Mouse (Mus musculus): ENCODE data around the gene Nudc. TPM values are rescaled to one million over a fixed set of nuclear protein-coding genes. Genes with fewer than 3 reads are reported as not detected.
"Not testable (repeated sequence)": the region's sequence is repeated elsewhere in the genome, so short reads cannot be mapped to it uniquely, and the experiment has no call there.

The Nudc gene
- polyA plus RNA-seq, 1 experiment from 2014 or later, result 493 TPM

DNA sequence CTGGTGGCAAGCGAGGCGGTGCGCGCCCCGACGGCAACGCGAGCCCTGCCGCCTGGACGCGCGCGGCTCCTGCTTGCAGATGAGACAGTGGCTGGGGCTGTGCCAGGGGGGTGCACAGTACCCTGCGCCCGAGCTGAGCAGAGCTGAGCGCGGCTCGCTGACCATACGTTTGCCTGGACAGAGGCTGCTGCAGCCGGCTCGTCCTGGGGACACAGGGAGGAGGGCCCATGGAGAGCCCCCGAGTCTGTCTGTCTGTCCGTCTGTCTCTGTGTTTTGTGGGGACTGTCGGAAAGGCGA, 26.5 kb downstream of the Nudc start:
- Histone ChIP-seq H3K4me3 (peak overlapping the region; percentile 50), H3K9me3 (replicated peaks) (no peaks in the 10 kb centered on the region), H3K27ac (peak overlapping the region; percentile 72; the same call in 1 of the 2 replicates), H3K27me3 (ENCODE audit: low read depth, poor library complexity, severe bottlenecking) (peaks cover 60% of the 10 kb centered on the region), H3K4me1 (peaks cover 9% of the 10 kb centered on the region), H3K36me3 (no peaks in the 10 kb centered on the region)
- 4% methylated on average over 25 of the region's 25 CpGs for WGBS
- DNase-seq (ENCODE audit: low spot score), result no peak

DNA sequence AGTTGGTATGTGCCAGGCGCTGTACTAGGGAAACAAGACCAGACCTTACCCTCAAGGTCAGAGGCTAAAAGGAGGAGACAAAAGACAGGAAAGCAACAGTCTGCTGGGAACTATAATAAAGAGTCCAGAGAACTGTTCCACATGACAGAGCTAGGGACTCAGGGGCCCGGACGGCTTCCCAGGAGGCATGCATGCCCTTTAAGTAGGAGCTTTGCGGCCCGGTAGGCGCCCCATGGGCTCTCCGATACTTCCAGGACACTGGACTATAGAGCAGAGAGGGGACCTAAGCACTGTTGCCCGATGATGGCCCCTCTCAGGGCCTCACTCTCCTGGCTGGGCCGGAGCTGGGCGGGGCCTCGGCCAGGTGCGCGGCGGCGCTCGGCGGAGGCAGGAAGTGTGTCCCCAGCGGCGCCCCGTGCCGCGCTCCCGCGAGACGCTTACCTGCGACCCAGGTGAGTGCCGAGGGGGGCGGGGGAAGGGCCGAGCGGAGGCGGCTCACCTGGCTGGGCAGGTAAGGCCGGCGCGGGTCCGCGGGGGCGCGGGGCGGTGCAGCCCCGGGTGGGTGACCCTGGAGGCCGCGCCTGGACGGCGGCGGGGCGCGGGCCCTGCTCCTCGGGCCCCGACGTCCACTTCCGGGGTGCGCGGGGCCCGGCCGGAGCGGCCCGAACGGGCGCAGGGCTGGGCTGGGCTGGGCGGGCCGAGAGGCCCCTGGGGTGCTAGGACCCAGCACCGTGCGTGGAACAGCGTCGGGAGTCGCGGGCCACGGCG, 27.0 kb downstream of the Nudc start, which contains the start of gene Kdf1:
Gene Kdf1 (plus strand): TSS at position 363 of the 768 bp plus-strand sequence.
- Histone ChIP-seq H3K4me3 (peak within 1 kb of the TSS; percentile 50), H3K27me3 (ENCODE audit: low read depth, poor library complexity, severe bottlenecking) (peaks cover 60% of the 10 kb centered on the region), H3K9me3 (replicated peaks) (no peaks in the 10 kb centered on the region), H3K27ac (peak within 1 kb of the TSS; percentile 72; the same call in 1 of the 2 replicates), H3K4me1 (peaks cover 9% of the 10 kb centered on the region), H3K36me3 (no peaks in the 10 kb centered on the region)
- peak; percentile 45 for DNase-seq (ENCODE audit: low spot score)
- WGBS, result 4% methylated on average over 54 of the region's 69 CpGs

DNA sequence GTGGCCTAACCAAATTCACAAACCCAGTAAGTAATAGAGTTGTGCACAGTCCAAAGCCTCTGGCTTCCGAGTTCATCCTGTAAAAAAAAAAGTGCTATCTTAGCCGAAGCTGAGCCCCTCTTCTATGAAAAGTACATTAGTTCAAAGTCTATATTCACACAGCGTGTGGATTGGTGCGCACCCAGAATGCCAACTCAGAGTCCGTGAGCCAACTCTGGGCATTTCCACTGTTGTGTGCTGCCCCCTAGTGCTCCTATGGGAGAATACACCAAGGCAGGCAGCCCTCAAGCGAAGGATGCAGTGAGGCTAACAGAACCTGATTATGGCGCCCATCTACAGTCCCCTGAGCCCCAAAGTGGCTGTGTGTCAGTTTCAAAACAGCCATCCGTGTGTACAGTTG, 32.8 kb downstream of the Nudc start:
- Histone ChIP-seq H3K36me3 (no peaks in the 10 kb centered on the region), H3K4me3 (no peak overlapping the region), H3K27ac (no peak overlapping the region), H3K4me1 (no peaks in the 10 kb centered on the region), H3K27me3 (ENCODE audit: low read depth, poor library complexity, severe bottlenecking) (peaks cover 20% of the 10 kb centered on the region), H3K9me3 (replicated peaks) (no peaks in the 10 kb centered on the region)
- DNase-seq (ENCODE audit: low spot score), result peak; percentile 78
- 17% methylated on average over 8 of the region's 8 CpGs for WGBS

DNA sequence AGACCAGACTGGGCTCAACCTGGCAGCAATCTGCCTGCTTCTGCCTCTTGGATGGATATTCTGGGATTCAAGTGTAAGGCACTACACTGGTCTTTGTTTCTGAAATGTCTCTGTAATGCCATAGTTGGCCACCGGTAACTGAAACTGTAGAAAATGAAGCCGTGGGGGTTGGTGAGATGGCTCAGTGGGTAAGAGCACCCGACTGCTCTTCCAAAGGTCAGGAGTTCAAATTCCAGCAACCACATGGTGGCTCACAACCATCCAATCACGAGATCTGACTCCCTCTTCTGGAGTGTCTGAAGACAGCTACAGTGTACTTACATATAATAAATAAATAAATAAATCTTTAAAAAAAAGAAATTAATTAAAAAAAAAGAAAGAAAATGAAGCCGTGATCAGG, 33.3 kb downstream of the Nudc start:
- 52% methylated on average over 5 of the region's 5 CpGs for WGBS
- not testable (repeated sequence) for H3K4me3 ChIP-seq
- DNase-seq (ENCODE audit: low spot score), result peak; percentile 25

DNA sequence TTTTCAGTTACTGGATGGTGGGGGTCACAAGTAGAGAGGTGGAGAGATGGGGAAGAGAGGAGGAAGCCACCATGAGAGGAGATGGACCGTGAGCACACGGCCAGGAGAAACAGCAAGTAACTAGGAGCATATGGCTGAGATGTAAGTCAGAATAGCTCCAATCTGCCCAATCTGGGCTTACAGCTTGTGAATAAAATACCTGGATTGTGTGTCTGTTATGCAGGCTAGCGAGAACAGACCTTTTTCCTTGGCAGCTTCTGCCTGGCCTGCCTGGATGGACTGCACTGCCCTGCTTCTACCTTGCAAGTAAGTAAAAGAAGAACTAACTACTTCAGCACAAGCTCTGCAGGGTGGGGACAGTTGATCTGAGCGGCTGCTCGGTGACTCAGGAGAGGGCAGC, 34.7 kb downstream of the Nudc start:
- H3K4me3 ChIP-seq, result no peak overlapping the region
- no peak for DNase-seq (ENCODE audit: low spot score)

More for the DNA sequence above, 33.3 kb downstream of the Nudc start:
- not testable (repeated sequence) for H3K36me3 ChIP-seq; H3K27ac ChIP-seq; H3K9me3 ChIP-seq (replicated peaks); H3K4me1 ChIP-seq
- peaks cover 15% of the 10 kb centered on the region for H3K27me3 ChIP-seq (ENCODE audit: low read depth, poor library complexity, severe bottlenecking)

DNA sequence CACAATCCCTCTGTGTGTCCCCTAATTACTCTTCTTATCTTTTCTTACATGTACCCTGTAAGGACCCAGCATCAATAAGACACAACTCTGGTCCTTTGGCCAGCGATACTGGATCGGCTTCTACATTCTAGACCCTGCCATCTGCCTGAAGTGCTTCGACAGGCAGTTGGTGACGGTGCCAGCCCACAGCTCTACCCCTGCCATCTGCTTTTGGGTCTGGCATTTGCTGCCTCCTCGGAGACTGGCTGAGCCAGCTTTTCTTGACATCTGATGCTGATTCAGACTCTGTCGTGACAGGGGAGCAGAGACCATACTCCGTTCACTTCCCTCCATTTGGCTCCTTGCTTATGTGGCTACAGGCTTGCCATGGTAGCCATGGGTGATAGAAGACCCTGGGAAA, 36.8 kb downstream of the Nudc start:
- Histone ChIP-seq H3K4me3 (no peak overlapping the region), H3K27ac (no peak overlapping the region), H3K4me1 (no peaks in the 10 kb centered on the region), H3K36me3 (no peaks in the 10 kb centered on the region), H3K9me3 (replicated peaks) (no peaks in the 10 kb centered on the region), H3K27me3 (ENCODE audit: low read depth, poor library complexity, severe bottlenecking) (peaks cover 27% of the 10 kb centered on the region)
- no peak for DNase-seq (ENCODE audit: low spot score)
- 83% methylated on average over 7 of the region's 7 CpGs for WGBS

More for the DNA sequence above, 34.7 kb downstream of the Nudc start:
- no peaks in the 10 kb centered on the region for H3K9me3 ChIP-seq (replicated peaks)
- no peaks in the 10 kb centered on the region for H3K4me1 ChIP-seq
- no peak overlapping the region for H3K27ac ChIP-seq
- H3K27me3 ChIP-seq (ENCODE audit: low read depth, poor library complexity, severe bottlenecking), result peaks cover 13% of the 10 kb centered on the region
- no peaks in the 10 kb centered on the region for H3K36me3 ChIP-seq
- 77% methylated on average over 5 of the region's 5 CpGs for whole genome bisulfite sequencing

DNA sequence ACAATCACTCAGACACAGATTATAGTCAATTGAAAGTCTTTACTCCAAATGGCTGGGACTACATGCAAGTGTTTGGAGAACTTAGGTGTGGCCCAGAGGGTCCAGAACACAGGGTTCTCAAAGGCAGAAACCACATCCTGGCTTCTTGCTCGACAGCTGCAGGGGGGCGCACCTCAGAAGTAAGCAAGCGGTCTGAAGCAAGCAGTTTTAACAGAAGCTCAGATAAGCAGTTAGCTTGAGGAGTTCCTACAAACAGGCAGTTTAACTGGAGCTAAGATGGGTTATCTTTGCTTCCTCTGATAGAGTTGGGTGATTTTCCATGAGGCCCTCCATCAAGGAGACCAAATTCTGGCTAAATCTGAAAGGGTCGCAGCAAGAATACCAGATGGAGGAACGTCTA, 39.2 kb downstream of the Nudc start:
- WGBS, result 75% methylated on average over 5 of the region's 5 CpGs
- H3K27me3 ChIP-seq (ENCODE audit: low read depth, poor library complexity, severe bottlenecking), result peaks cover 52% of the 10 kb centered on the region
- no peaks in the 10 kb centered on the region for H3K36me3 ChIP-seq

DNA sequence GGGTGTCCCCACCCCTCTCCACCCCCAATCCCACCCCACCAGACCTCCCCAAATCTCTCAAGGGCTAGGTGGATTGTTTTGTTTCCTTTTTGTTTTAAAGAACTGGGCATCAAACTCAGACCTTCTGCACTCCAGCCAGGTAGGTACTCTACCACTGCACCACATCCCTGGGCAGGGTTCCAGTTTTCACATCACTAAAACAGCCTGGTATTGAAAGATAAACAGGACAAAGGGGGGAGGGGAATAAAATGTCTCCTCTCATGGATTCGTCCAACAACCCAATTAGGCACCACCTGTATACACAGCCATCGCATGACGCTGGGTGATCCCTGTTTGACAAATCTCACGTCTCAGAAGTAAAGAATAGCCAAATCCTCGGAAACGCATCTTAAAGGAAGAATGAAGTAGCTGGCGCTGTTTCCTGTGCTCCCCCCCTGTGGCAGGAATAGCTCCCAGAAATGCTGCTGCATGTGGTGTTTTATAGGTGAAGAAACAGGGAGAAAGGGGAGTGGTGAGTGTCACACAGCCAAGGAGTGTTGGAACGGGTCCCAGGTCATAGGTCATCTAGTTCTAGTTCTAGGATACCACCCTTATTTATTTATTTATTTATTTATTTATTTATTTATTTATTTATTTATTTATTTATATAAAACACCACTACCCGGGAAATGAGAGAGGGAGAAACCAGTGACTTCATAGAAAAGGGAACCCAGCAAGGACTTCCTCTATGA, 40.9 kb downstream of the Nudc start:
- 71% methylated on average over 9 of the region's 9 CpGs for WGBS

More for the DNA sequence above, 39.2 kb downstream of the Nudc start:
- DNase-seq (ENCODE audit: low spot score), result no peak
- no peaks in the 10 kb centered on the region for H3K9me3 ChIP-seq (replicated peaks)
- H3K4me3 ChIP-seq, result no peak overlapping the region
- no peak overlapping the region for H3K27ac ChIP-seq
- no peaks in the 10 kb centered on the region for H3K4me1 ChIP-seq

DNA sequence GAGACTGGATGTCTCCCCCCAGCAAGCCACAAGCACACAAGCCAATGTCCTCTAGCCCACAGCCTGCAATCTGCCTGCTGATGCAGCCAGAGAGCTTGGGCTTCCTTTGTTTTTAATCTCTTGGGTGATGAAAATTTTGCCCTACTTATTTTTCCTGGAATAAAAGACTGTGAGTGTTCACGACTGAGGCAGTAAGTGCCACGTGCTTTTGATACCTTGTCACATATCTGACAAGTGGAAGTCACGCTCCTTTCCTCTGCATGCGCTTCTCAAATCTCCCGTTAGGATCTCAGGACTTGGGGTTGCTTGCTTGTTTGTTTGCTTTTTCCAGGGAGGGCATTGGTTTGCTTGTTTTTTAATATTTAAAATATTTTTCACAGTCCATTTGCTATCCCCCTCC, 41.5 kb downstream of the Nudc start:
- Histone ChIP-seq H3K9me3 (replicated peaks) (no peaks in the 10 kb centered on the region), H3K27ac (no peak overlapping the region), H3K36me3 (no peaks in the 10 kb centered on the region), H3K27me3 (ENCODE audit: low read depth, poor library complexity, severe bottlenecking) (peaks cover 74% of the 10 kb centered on the region), H3K4me1 (peaks cover 2% of the 10 kb centered on the region; the same call in 1 of the 2 replicates), H3K4me3 (no peak overlapping the region)
- WGBS, result 61% methylated on average over 5 of the region's 5 CpGs
- DNase-seq (ENCODE audit: low spot score), result no peak

More for the DNA sequence above, 40.9 kb downstream of the Nudc start:
- Histone ChIP-seq H3K9me3 (replicated peaks) (no peaks in the 10 kb centered on the region), H3K4me3 (no peak overlapping the region), H3K27ac (no peak overlapping the region), H3K4me1 (no peaks in the 10 kb centered on the region), H3K27me3 (ENCODE audit: low read depth, poor library complexity, severe bottlenecking) (peaks cover 68% of the 10 kb centered on the region), H3K36me3 (no peaks in the 10 kb centered on the region)
- DNase-seq (ENCODE audit: low spot score), result no peak

DNA sequence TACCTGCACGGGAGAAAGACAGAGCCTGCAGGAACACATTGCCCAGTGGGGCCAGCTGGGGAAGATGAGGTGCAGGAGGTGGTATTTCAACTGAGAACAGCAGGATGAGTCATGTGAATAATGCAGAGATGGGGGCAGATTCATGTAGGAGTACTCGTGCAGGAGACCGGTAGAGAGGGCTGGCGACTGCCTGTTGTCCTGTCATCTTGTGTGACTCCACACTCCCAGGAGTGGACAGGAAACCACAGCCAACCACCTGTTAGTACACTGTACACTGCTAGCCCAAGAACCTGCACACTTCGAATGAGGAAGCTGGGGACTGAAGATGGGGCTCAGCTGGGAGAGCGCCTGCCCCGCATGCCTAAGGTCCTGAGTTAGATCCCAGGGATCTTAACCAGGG, 44.3 kb downstream of the Nudc start:
- H3K9me3 ChIP-seq (replicated peaks), result no peaks in the 10 kb centered on the region
- H3K27me3 ChIP-seq (ENCODE audit: low read depth, poor library complexity, severe bottlenecking), result peaks cover 96% of the 10 kb centered on the region
- 68% methylated on average over 7 of the region's 7 CpGs for WGBS
- no peak overlapping the region for H3K4me3 ChIP-seq
- peaks cover 27% of the 10 kb centered on the region for H3K4me1 ChIP-seq
- H3K36me3 ChIP-seq, result no peaks in the 10 kb centered on the region
- DNase-seq (ENCODE audit: low spot score), result peak; percentile 24
- no peak overlapping the region for H3K27ac ChIP-seq

DNA sequence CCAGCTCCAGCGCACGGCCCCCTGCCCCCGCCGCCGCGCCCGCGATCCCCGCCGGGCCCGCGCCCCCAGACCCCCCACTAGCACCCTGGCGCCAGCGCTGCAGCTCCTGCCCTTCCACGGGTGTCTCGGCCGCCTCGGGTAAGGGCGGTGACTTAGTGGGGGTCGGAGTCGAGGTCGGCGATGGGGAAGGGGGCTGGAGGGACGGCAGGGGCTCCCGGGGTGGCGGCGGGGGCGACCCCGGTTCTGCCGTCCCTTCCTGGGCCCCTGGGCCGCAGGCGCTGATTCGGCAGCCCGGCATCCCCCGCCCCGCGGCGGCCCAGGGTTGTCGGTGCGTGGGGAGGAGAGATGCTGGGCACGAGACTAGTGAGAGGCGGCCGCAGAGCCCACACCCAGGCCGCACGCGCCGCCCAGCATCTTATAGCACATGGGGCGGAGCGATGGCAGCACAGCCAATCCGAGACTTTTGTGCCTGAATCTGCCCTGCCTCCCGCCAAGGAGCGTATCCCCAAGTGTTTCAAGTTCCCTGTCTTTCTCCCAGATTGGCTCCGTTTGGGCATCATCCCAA, 47.6 kb downstream of the Nudc start, which contains the start of gene Trnp1:
Gene Trnp1 (minus strand): TSS at position 391 of the 565 bp plus-strand sequence.
- peak within 1 kb of the TSS; percentile 79 for H3K27ac ChIP-seq
- under 1% methylated on average over 53 of the region's 53 CpGs for WGBS
- H3K4me3 ChIP-seq, result peak within 1 kb of the TSS; percentile 78
- no peaks in the 10 kb centered on the region for H3K9me3 ChIP-seq (replicated peaks)
- peaks cover 100% of the 10 kb centered on the region for H3K27me3 ChIP-seq (ENCODE audit: low read depth, poor library complexity, severe bottlenecking)
- peaks cover 34% of the 10 kb centered on the region for H3K4me1 ChIP-seq
- no peaks in the 10 kb centered on the region for H3K36me3 ChIP-seq
- DNase-seq (ENCODE audit: low spot score), result peak; percentile 86

DNA sequence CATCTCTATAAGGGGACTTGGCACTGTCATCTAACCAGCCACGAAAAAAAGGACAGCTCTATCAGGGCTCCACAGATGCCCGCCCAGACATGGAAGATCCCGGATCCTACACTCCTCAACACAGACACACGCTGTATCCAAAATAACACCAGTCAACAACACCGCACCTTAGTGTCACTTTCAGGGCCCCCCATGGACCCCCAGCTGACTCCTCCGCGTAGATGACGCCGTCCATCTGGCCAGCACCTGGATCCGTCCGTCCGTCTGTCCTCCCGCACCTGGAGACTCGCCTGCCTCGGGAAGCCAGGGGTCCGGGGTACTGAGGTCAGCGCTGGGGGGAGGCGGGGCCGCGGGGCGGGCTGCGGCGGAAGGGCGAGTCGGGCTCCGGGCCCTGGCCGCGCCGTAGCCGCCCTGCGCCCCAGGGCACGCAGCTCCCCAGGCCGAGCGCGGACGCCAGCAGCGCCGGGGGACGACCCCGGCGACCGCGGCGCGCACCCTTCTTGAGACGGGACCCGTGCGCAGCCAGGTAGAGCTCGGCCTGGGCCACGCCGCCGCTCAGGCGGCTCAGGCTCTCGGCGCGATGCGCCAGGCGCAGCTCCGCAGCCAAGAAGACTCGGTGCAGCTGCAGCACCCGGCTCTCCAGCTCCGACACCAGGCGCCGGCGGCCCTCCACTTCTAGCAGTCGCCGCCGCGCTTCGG, 48.2 kb downstream of the Nudc start:
- Histone ChIP-seq H3K36me3 (no peaks in the 10 kb centered on the region), H3K4me1 (peaks cover 34% of the 10 kb centered on the region), H3K4me3 (peak overlapping the region; percentile 78), H3K9me3 (replicated peaks) (no peaks in the 10 kb centered on the region), H3K27me3 (ENCODE audit: low read depth, poor library complexity, severe bottlenecking) (peaks cover 97% of the 10 kb centered on the region), H3K27ac (peak overlapping the region; percentile 79)
- 1% methylated on average over 69 of the region's 70 CpGs for WGBS
- DNase-seq (ENCODE audit: low spot score), result peak; percentile 65

All from limb, embryonic 10.5 days (tissue).